Mouse (Mus musculus) adipocyte (in vitro differentiated cells): ENCODE data around the gene Zswim3.

ENCODE experiments used
- DNase-seq: peaks from one replicate; pipeline ENCODE4 v3.0.0-alpha.2; 2016; ENCODE audit warnings: low spot score

The Zswim3 gene

GRCm38 (mm10) chr2:164804533-164805331 is at the start of gene Zswim3, which contains the start of gene Acot8:
Zswim3 (plus strand) TSS chr2:164805098.
Acot8 (minus strand) TSS chr2:164804882.
- peak; percentile 99 for DNase-seq

GRCm38 (mm10) chr2:164757841-164758240 is 47.1 kb upstream of the Zswim3 start:
- DNase-seq, result no peak

- no peak for DNase-seq
These were observed 46.2 kb upstream of the Zswim3 start for GRCm38 (mm10) chr2:164758692-164759091.

GRCm38 (mm10) chr2:164760059-164760833 is 44.7 kb upstream of the Zswim3 start:
- no peak for DNase-seq

- DNase-seq, result no peak
These were observed 43.4 kb upstream of the Zswim3 start for GRCm38 (mm10) chr2:164761502-164761901.

GRCm38 (mm10) chr2:164761971-164762370 is 42.9 kb upstream of the Zswim3 start:
- DNase-seq, result no peak

- no peak for DNase-seq
These were observed 42.3 kb upstream of the Zswim3 start for GRCm38 (mm10) chr2:164762593-164762992.

GRCm38 (mm10) chr2:164765841-164766240 is 39.1 kb upstream of the Zswim3 start:
- DNase-seq, result no peak

GRCm38 (mm10) chr2:164767812-164768540 is 36.9 kb upstream of the Zswim3 start:
- DNase-seq, result no peak

GRCm38 (mm10) chr2:164769258-164770037 is 35.5 kb upstream of the Zswim3 start, which contains the start of gene Ube2c:
Ube2c (plus strand) TSS chr2:164769898.
- peak; percentile 99 for DNase-seq

GRCm38 (mm10) chr2:164770279-164770678 is 34.6 kb upstream of the Zswim3 start:
- DNase-seq, result no peak

- no peak for DNase-seq
These were observed 33.8 kb upstream of the Zswim3 start for GRCm38 (mm10) chr2:164771123-164771522.

GRCm38 (mm10) chr2:164773229-164773988 is 31.5 kb upstream of the Zswim3 start:
- DNase-seq, result no peak

- no peak for DNase-seq
These were observed 30.9 kb upstream of the Zswim3 start for GRCm38 (mm10) chr2:164773989-164774364.

- no peak for DNase-seq
These were observed 28.8 kb upstream of the Zswim3 start for GRCm38 (mm10) chr2:164776130-164776529.

- DNase-seq, result no peak
These were observed 28.1 kb upstream of the Zswim3 start for GRCm38 (mm10) chr2:164776801-164777200.

GRCm38 (mm10) chr2:164777246-164778014 is 27.5 kb upstream of the Zswim3 start:
- DNase-seq, result no peak

GRCm38 (mm10) chr2:164778015-164778287 is 26.9 kb upstream of the Zswim3 start:
- no peak for DNase-seq

- DNase-seq, result peak; percentile 88
These were observed 26.1 kb upstream of the Zswim3 start for GRCm38 (mm10) chr2:164778809-164779208.

- no peak for DNase-seq
These were observed 25.3 kb upstream of the Zswim3 start, which contains the start of gene Tnnc2 for GRCm38 (mm10) chr2:164779481-164780086. Tnnc2 (minus strand) TSS chr2:164779967.
